Mouse (Mus musculus): ENCODE measurements around the gene Tctex1d4.

DNA sequence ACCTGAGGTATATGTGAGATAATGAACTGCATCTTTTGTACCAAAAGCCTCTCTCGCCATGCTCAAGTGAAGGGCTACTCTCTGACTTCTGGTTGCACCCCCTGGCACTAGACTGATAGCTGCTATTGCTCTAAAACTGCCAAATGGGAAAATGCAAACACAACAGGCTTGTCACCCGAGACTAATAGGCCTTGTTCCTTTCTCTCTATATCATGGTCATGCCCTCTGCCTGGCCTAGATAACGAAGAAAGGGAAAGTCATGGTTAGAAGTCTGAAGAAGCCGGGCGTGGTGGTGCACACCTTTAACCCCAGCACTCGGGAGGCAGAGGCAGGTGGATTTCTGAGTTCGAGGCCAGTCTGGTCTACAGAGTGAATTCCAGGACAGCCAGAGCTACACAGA is 36.0 kb upstream of the Tctex1d4 start:
- TF ChIP-seq CTCF (IDR thresholded peaks at IDR 0.05; ENCODE audit: borderline replicate concordance, insufficient read depth, low read length) = no peak
- TF ChIP-seq POLR2A (IDR thresholded peaks at IDR 0.05; ENCODE audit: low read depth, low read length) = no peak

Data from embryonic fibroblast, embryonic 13.5 days (primary cell).